Mouse (Mus musculus) embryo, embryonic 11 days (tissue): ENCODE data around the gene Baiap2.
A peak's percentile ranks its signal among the peaks of the same experiment; 100 is the strongest.

Source experiments
- DNase-seq: peaks from one replicate; pipeline ENCODE4 v3.0.0-alpha.2; 2015

Gene Baiap2

DNA sequence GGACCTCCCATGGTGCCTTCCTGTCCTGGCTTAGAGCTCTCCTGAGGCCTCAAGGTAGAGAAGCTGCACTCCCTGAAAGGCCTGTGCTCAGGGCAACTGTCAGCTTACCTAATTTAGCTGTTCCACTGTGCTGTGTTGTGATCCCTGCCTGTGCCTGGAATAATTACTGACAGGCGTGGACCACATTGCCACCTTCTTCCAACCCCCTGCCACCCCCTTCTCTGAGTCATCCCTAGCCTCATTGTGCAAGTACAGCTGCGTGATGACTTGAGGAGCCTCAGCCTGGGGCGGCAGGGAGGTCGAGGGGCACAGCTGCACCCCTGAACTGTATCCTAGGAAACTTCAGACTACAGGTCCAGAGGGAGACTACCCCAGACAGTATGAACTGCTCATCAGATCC is 5.7 kb downstream of the Baiap2 start:
- DNase-seq, result no peak

DNA sequence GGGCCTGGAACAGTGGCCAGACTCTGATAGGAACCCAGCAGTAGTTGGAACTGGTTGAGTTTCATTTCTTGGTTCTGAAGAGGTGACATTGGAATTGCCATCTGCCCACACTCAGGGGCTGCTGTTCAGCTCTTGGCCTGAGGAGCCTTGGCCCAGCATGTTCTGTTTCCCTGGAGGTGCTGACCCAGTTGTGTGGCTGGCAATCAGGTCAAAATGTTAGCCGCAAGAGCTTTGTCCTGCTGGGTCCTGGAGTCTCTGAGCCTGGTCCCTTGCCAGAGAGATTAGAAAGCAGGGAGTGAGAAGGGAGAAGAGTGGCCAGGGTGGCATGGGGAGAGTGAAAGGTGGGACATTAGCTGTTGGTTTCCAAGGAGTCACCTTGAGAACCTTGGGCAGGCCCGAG is 6.2 kb downstream of the Baiap2 start:
- no peak for DNase-seq

DNA sequence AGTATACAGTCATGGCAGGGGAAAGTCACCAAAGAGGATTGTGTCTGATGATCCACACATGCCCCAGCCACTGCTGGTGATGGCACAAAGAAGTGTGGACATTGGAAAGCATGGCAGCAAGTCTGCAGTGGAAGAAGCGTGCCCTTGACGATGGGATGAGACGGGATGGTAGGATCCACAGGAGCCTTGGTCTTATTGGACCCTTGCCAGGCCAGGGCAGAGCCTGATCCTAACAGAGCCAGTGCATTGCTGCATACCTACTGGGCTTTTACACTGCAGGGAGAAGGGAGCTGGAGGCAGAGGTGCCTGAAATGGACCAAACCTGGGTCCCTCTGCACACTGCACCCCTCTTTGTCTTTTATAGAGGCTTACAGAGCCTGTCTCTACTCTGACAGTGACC is 8.0 kb downstream of the Baiap2 start:
- no peak for DNase-seq

DNA sequence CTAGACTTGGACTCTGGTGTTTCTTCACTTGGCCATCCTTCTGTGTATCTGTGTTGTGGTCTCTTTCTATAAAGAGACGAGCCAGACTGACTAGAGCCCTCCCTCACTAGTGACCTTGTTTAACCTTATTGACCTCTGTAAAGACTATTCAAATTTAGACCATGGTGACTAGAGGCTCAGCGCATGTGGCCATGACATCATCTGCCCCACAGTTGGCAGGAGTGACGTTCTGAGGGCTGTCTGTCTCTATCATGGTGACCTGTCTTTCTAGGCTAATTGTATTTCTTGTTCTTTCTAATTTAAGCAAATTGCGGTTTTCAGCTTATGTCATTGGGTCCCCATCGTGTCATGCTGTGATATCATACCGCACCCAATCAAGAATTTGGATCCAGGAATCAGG is 8.8 kb downstream of the Baiap2 start:
- no peak for DNase-seq

DNA sequence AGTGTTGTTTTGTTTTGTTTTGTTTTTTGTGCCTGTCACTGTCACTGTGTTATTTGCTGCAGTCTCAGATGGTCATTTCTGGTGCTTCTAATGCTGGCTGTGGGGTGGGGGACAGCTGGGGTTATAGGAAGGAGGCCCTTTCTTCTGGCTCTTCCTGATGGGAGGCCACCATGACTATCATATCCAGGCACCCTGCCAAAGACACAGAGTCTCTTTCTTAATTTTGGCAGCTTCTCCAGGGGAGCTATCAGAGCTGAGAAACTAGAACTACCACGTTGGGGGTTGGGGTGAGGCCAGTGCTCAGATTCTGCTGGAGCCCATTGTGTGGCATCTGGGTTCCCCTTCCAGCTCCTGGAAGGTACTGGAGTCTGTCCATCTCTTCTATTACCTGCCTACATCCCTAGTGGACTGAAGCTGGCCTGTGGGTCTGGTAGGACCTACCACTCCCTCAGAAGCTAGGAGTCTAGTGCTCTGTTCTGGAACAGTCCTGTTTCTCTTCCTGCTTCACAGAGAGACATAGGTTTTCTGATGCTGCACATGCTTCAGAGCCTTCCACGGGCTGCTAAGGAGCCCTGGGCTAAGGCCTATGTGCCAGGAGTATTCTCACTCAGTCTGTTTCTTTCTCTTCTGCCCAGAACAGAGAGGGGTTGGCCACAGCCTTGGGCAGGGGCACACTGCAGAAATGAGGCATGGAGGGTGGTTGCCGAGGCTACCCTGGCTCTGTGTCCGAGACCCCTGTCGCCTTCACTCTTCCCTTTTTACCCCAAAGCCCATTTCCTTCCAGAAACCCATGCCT is 10.1 kb downstream of the Baiap2 start:
- DNase-seq, result no peak

DNA sequence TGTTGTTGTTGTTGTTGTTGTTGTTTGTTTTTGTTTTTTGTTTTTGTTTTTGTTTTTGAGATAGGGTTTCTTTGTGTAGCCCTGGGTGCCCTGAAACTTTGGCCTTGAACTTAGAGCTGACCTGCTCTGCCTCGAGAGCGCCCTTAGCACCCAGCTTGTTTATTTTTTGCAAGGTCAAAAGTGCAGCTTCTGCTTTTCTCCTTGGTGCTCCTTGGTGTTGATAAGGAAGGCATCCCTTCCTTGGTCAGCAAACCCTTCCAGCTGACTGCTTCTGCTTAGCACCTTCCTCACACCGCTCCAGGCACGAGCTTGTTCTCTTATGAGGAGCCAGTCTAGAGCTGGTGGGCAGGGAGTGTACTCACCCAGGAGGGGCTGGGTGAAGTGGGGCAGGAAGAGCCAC is 11.7 kb downstream of the Baiap2 start:
- no peak for DNase-seq

DNA sequence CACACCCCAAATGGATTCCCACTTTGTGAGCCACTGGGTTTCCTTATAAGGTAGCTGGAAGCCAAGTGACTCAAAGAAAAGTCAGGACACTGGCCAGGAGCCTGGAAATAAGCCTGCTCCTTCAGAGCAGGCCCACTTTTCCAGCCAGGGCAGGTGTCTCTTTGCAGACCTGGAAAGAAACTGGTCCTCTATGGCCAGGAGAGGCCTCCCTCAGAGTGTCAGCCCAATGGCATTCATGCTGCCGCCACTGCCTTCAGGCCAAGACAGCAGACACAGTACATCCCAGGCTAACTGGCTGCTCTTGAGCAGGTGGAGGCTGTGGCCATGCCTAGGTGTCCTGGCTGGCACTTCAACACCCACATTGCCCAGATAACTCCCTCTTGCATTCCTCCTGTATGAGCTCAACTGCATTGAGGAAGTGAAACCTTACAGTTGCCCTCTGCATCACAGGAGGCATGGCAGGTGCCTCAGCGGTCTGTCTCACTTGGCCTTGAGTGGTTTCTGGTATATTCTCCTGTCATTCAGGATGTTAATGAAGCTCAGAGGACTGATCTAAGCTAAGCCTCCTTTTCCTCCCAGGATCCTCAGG is 12.3 kb downstream of the Baiap2 start:
- DNase-seq, result no peak

DNA sequence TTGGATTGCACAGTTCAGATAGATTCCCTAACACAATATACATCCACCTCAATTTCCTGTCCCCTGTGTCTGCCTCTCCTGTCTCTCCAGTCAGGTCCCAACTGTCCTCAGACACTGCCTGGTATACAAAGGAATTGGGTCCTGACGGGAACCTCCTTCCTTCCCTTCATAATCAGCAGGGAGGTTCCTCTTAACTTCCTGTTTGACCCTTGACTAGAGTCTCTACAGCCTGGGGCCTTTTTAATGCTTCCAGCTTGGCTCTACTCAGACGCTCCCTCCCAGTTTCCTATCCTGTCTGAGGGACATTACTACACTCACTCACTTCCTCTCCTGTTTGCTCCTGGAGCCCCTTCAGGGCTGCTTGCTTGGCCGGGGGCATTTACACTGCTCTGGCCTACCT is 12.9 kb downstream of the Baiap2 start:
- no peak for DNase-seq

DNA sequence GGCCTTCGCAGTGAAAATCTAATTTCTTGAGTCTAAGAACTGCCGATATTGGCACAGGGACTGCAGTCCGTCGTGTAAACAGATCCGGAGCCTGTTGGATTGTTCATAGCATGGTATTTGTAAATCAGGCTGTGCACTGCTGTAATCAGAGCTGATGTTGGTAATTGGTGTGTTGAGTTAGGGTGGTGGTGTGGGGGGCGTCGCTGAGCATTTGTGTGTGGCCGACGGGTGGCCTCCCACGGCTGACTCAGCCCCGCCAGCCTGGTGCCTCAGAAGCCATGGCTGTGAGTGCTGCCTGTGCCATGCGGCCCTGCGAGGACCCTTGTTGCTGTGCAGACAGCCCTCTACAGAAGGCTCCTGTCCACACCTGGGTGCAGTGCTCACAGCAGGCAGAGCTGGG is 14.0 kb downstream of the Baiap2 start:
- no peak for DNase-seq

DNA sequence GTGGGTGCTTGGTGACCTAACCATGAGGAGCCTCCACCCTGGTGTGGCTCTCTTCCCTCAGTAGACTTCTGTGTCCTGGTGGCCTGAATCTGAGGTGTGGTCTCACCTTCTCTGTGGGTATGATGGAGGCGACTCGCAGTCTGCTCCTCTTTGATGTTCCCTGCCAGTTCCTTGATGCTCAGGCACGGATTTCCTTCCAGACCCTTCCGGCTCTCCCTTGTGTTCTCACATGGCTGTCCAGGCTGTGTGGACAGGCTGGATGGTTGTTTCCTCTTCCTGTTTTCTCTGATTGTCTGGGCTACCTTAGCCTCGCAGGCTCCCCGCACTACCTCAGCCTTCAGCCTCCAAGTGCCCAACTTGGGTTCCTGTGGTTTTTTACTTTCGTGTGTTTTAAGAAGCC is 16.3 kb downstream of the Baiap2 start:
- no peak for DNase-seq

DNA sequence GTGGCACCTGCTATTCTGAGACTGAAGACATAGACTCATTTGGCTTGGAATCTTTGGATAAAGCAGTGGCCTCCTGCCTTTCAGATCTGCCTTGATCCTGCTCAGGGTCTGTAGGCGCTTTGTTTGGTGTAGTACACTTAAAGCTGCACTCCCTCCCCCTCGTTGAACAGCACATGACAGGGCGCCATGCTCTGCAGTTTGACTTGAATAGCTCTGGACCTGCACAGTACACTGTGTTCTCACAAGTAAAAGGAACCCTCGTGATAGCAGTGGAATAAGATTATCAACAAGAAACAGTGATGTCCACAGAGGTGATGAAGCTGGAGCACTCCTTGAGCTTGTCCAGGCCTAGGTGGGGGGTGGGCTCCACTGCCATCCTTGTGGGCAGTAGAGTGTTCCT is 17.2 kb downstream of the Baiap2 start:
- no peak for DNase-seq

DNA sequence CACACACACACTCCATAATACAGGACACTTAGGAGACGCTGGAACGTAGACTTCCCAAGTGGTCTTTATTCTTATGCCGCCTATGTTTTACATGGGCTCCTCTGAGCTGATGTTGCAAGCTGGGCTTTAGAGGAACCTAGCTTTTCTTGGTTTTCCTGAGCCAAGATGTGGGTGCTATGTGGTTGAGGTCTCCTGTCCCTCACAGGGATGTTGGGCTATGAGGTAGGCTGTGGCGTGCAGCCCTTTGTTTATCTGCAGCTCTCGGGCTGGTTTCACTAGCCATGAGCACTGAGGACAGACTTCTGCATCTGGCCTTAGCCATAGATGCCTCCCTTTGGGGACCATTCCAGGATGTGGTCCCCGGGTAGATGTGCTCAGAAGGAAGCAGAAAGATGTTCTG is 18.1 kb downstream of the Baiap2 start:
- DNase-seq, result no peak

DNA sequence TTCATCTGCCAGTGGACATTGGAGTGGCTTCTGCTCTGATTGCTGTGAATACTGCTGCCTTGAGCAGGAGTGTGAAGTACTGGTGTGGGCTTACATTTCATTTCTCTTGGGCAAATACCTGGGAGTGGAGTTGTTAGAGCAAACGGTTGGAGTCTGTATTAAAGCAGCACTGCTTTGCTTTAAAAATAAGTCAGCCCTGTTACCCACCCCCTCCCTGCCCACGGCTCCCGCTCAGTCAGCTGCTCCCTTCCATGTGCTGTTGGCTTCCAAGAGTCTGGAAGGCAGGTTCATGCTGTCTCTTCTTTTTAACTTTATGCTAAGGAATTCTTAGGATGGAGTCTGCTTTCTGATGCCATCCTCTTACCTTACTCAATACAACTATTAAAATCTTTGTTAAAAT is 18.9 kb downstream of the Baiap2 start:
- no peak for DNase-seq

DNA sequence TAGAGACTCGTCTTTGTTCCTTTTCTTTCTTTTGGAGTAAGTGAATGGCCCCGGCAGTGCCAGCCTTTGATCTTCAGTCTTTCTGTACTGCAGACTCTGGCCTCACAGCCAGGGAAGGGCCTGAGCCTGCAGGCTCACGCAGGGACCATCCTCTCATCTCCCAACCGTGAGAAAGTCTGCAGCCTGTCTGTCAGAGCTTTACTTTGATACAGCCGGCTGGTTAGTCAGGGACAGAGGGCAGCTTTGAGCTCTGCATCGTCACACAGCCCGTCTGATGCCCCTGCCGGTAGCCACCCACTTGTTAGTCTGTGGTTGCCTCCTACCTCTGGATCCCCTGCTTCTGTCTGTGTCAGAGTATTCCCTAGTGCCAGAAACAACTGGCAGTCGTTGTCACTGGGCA is 22.5 kb downstream of the Baiap2 start:
- no peak for DNase-seq

DNA sequence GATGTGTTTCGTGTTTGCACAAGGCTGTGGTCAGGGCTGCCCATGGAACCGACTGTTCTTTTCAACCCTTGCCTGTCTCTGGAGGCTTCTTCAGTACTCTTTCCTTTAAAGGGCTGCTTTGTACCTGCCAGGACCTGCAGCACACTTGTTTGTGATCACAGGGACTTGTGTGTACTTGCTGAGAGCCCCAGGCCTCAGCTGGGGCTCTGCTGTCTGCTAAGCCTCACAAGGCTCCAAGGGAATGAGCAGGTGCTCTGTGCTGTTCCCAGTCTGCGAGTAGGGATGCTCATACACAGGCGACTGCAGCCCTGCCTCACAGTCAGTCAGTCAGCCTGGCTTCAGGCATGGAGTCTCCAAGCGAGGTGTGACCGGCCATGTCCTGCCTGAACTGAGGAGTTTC is 23.7 kb downstream of the Baiap2 start:
- DNase-seq, result no peak

DNA sequence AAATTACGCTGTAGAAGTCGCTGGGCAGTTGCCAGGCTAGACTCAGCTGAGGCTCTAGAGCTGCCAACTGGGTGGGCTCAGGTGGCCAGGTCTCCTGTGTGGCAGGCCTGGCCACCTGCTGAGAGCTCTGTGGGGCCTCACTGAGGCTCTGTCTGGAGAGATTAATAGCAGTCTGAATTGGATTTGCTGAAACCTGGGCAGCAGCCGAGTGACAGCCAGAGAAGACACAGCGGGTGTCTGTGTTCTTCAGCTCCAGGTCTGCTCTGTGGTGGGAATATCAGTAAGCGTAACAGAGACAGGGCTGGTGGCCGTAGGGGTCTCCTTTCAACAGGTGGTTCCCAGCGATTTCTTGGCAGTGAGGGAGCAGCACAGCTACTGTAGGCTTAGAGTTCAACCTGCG is 24.8 kb downstream of the Baiap2 start:
- no peak for DNase-seq

DNA sequence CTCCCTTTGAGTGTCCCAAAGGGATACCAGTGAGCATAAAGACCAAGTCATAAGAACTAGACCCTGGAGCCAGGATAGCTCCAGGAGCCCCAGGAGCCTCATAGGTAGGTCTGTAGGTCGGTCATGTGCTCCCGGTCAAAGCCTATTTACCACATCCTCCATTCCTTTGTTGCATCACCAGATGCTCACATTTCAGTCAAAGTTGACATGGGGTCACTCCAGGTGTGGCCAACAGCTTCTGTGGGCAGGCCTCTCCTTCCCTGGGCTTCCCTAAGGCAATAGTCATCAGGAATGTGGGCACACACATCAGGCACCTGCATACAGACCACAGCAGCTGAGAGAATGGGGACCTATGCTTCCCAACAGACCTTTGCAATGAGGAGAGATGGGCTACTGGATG is 25.3 kb downstream of the Baiap2 start:
- DNase-seq, result no peak

DNA sequence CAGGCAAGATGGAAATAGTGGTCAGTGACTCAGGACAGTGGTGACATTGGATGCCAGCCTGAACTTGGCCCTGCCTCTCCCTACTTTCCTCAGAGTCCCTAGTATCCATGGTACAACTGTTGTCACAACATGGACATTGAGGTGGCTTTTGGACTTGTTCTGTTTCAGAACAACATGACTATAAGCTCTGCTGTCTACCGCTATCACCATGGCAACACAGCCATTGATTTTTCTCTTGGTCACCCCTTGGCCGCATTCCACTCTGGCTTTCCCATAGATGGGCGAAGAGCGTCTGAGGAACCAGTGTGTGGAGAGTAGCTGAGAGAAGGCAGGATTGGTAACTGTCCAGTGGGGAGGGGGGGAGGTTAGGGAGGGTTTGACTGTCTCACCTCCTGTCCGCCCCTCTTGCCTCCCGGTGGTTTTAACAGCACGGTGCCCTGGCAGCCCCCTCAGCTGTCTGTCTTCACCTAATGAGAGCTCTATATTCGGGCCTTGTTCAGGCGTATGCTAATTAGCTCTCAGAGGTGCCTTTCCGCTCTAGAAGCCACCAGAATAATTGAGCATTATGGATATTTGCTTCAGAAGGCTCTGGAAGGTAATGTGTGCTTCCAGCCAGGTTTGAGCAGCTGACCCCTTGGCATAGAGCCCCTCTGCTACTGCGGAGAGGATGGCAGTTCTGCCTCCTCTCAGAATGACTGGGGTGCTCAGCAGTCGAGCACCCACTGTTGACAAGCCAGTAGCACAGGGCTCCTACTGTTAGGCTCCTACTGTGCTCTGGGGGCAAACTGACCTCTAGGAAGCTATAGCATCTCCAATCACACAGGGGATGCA is 27.7 kb downstream of the Baiap2 start:
- peak; percentile 34 for DNase-seq

DNA sequence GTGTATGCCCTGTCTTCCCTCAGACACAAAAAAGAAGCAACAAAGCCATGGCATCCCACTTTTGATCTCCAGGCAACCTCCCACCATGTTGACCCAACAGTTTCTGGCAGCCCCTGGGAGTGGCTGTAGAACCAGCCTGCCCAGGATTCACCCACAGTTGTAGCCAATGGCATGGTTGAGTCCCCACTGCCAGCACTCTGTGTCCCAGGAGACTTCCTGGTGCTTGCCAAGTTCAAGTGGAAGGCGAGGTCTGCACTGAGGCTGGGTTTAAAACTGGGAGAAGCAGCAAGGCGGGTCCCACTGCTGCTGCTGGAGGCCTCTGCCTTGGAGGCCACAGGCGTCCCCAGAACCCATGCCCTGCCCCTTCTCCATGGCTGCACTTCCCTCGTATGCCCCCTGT is 31.2 kb downstream of the Baiap2 start:
- no peak for DNase-seq

DNA sequence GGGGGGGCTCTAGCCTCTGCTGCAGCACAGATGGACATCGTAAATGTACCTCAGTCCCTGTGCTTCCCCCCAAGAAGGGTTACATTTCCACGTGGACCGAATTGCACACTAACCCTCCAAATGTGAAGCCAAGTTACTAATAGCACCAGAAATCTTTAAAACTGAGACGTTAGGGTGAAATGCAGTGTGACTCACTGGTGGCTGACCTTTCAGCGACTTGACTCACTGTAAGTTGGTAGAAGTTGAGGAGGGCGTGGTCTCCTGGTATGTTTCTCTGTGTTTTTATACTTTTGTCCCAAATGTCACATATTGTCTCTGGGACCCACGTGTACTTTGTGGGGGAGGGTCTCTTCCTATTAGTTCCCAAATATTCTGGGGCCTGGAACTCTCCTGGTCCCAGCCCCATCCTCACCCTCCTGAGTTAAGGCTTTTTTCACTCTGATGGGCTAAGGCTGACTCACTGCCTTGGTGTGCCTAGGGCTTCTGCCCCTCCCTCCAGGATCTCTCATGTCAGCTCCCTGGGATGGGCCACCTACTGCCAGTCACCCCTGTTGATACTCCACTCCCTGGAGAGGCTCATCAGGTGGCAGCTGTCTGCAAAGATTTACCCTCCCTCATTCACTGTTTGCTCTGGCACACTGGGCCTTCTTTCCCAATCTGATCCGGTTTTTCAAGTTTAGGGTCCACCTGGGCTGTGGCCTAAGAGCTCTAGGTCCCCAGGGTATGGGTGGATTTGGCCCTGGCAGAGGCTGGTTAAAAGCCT is 33.4 kb downstream of the Baiap2 start:
- no peak for DNase-seq

DNA sequence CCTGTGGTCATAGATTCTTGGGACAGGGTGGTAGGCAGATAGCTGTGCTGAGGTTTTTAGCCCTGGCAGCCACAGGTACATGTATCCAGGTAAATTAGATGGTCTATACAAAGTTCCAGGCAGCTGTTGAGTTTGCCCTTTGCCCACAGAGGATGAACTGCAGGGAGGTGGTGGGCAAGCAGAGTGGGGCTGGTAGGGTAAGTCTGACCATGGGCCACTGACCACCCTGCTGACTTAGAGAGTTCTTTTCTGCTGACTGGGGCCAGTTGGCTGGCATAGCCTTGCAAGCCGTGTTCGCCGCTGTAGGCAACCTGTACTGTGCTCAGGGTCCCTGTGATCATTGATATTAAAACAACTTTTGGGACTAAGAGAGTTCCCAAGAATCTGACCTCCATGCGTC is 36.1 kb downstream of the Baiap2 start:
- no peak for DNase-seq

DNA sequence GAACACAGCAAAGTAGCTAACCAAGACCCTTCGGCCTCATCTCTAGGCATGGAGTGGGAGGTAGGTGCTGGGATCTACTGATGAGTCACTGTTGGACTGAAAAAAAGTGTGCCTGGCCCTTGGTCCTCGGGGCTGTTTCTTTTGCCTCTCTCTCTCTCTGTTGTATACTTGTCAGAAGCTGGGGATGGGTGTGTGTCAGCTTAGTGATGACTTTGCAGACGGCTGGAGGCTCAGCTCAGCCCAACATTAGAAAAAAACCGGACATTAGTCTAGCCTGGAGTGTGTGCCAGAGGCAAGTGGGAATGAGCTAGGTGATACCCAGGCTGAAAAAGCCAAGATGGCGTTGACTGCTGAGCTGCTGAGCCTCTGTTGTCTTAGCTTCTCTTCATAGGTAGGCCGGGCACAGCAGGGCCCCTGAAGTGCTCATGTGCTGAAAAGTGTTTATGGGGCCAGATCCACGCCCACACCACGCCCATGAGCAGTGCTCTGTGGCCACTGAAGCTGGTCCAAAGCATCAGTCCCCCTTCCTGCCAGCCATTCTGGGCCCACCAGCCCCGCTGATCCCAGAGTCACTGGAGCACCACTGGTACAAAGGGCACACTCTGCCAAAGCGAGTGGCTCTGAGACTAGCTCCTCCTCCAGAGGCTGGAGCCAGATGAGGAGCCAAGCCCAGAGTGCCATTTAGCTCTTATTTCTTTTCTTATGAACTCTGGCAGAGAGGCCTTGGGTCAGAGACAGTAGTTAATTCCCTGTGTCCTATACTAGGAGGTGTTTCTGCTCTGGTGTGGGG is 37.2 kb downstream of the Baiap2 start:
- DNase-seq, result no peak

DNA sequence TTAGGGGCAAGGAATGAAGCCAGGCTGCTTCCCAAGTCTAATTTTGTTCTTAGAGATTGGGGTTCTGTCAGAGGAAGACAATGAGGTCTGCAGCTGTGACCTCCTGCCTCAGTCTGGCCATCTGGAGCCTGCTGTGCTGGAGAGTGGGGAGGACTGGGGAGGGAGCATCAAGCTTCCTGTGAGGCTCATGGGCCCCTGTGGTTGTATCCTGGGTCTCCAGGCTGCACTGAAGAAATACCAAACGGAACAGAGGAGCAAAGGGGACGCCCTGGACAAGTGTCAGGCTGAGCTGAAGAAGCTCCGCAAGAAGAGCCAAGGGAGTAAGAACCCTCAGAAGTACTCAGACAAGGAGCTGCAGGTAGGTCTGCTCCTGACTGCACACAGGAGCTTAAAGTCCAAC is 39.2 kb downstream of the Baiap2 start:
- no peak for DNase-seq
